Mouse (Mus musculus): ENCODE measurements around the gene Gfpt1.

- no peak for TF ChIP-seq CTCF (IDR thresholded peaks at IDR 0.05)
- TF ChIP-seq EP300 (IDR thresholded peaks at IDR 0.05), result no peak
Observed at GRCm38 (mm10) chr6:87115981-87116380, 73.3 kb downstream of the Gfpt1 start.

Data from lung, postnatal 0 days (tissue).